Mouse (Mus musculus): ENCODE measurements around the gene Dsn1. TPM values are rescaled to one million over a fixed set of nuclear protein-coding genes. Genes with fewer than 3 reads are reported as not detected.

The Dsn1 gene
- polyA plus RNA-seq, 1 experiment from 2014 or later: 53.8 TPM

DNA sequence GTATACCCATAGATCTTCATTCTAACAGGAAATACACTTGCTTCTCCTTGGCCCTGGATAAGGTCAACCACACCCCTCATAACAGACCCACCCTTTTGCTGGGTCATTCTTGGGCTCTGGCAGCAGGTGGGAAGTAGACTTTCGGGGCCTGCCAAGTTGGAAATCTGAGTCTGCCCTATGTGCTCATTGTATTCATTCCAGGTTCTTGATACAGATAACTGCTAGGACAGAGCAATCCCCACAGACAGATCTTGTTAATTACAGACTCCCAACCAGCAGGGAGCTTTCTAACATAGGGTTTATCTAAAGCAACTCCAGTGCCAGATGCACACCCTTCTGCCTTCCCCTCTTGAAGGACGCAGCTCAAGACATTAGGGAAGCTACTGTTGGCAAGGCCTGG, 24.1 kb downstream of the Dsn1 start:
- 80% methylated on average over 2 of the region's 2 CpGs for WGBS
- H3K4me3 ChIP-seq: no peak overlapping the region

DNA sequence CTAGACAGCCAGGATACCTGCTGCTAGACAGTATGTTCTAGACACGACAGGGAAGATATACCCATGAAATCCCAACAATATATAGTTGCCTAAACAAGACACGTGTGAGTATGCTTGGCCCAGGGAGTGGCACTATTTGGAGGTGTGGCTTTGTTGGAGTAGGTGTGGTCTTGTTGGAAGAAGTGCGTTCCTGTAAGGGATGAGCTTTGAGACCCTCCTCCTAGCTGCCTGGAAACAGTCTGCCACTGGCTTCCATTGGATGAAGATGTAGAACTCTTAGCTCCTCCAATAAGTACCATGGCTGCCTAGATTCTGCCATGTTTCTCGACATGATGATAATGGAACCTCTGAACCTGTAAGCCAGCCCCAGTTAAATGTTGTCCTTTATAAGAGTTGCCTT, 25.7 kb downstream of the Dsn1 start:
- Histone ChIP-seq H3K4me3 (no peak overlapping the region), H3K27ac (replicated peaks) (no peak overlapping the region), H3K4me1 (no peaks in the 10 kb centered on the region), H3K9me3 (no peaks in the 10 kb centered on the region), H3K27me3 (replicated peaks; ENCODE audit: low read depth, poor library complexity, severe bottlenecking) (no peaks in the 10 kb centered on the region), H3K36me3 (replicated peaks) (no peaks in the 10 kb centered on the region)
- no peak for DNase-seq (ENCODE audit: low spot score)
- WGBS: 80% methylated on average over 4 of the region's 4 CpGs

More for the DNA sequence above, 24.1 kb downstream of the Dsn1 start:
- no peaks in the 10 kb centered on the region for H3K27me3 ChIP-seq (replicated peaks; ENCODE audit: low read depth, poor library complexity, severe bottlenecking)
- H3K36me3 ChIP-seq (replicated peaks): no peaks in the 10 kb centered on the region
- no peaks in the 10 kb centered on the region for H3K4me1 ChIP-seq
- H3K27ac ChIP-seq (replicated peaks): no peak overlapping the region
- no peak for DNase-seq (ENCODE audit: low spot score)
- H3K9me3 ChIP-seq: no peaks in the 10 kb centered on the region

DNA sequence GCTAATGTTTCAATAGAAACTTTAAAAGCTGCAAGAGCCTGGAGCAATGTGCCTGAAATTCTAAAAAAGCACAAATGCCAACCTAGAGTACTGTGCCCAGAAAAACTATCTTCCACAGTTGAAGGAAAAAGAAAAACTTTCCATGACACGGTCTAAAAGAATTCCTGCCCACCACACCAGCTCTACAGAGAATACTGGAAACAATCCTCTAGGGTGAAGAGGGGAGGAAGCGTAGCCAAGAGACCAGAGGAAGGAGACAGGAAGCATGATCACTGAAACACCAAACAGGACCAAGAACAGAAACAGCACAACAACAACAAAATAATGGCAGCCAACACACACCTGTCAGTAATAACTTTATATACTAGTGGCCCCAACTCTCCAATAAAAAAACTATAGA, 26.9 kb downstream of the Dsn1 start:
- Histone ChIP-seq H3K27me3 (replicated peaks; ENCODE audit: low read depth, poor library complexity, severe bottlenecking) (no peaks in the 10 kb centered on the region), H3K27ac (replicated peaks) (no peak overlapping the region), H3K4me1 (no peaks in the 10 kb centered on the region; the same call in 1 of the 2 replicates), H3K9me3 (no peaks in the 10 kb centered on the region), H3K36me3 (replicated peaks) (no peaks in the 10 kb centered on the region), H3K4me3 (no peak overlapping the region)
- no peak for DNase-seq (ENCODE audit: low spot score)
- 84% methylated on average over 2 of the region's 2 CpGs for WGBS

DNA sequence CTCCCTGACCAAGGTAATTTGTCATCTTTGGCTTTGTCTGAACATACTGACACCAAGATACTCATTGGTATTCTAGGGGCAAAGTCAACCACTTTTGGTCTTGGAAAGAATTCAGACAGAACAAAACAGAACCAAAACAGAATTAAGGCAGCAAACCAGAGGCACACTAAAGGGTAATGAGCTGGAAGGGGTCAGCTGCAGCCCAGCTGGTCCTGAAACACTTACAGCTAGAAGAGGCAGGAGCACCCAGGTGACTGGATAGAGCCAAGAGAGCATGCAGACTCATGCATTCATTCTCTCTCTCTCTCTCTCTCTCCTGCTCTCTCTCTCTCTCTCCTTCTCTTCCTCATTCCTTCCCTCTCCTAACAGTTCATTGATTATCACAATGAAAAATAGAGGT, 30.2 kb downstream of the Dsn1 start:
- no peak for DNase-seq (ENCODE audit: low spot score)

DNA sequence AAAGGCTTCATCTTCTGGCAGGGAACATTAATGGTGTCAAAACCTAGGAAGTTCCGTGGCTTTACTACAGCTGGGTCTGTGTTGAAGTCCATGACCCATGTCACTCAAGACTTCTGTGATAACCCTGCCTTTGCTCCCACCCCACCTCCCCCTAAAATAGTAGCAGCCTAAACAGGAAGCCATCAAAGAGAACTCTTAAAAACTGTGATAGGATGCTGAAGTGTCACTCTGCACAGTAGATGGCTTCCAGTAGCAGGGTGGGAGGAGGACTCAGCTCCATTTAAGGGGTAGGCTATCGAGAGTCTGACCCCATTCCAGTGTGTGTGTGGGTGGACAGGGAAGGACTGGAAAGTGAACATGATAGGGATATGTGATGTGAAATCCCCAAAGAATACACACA, 32.0 kb downstream of the Dsn1 start:
- Histone ChIP-seq H3K27me3 (replicated peaks; ENCODE audit: low read depth, poor library complexity, severe bottlenecking) (no peaks in the 10 kb centered on the region), H3K27ac (replicated peaks) (no peak overlapping the region), H3K36me3 (replicated peaks) (no peaks in the 10 kb centered on the region), H3K4me1 (peaks cover 3% of the 10 kb centered on the region; the same call in 1 of the 2 replicates), H3K9me3 (no peaks in the 10 kb centered on the region), H3K4me3 (no peak overlapping the region)
- WGBS: 71% methylated on average over 2 of the region's 2 CpGs
- DNase-seq (ENCODE audit: low spot score): no peak

More for the DNA sequence above, 30.2 kb downstream of the Dsn1 start:
- Histone ChIP-seq H3K36me3 (replicated peaks) (no peaks in the 10 kb centered on the region), H3K27ac (replicated peaks) (no peak overlapping the region), H3K27me3 (replicated peaks; ENCODE audit: low read depth, poor library complexity, severe bottlenecking) (no peaks in the 10 kb centered on the region), H3K9me3 (no peaks in the 10 kb centered on the region), H3K4me3 (no peak overlapping the region), H3K4me1 (peaks cover 3% of the 10 kb centered on the region; the same call in 1 of the 2 replicates)

DNA sequence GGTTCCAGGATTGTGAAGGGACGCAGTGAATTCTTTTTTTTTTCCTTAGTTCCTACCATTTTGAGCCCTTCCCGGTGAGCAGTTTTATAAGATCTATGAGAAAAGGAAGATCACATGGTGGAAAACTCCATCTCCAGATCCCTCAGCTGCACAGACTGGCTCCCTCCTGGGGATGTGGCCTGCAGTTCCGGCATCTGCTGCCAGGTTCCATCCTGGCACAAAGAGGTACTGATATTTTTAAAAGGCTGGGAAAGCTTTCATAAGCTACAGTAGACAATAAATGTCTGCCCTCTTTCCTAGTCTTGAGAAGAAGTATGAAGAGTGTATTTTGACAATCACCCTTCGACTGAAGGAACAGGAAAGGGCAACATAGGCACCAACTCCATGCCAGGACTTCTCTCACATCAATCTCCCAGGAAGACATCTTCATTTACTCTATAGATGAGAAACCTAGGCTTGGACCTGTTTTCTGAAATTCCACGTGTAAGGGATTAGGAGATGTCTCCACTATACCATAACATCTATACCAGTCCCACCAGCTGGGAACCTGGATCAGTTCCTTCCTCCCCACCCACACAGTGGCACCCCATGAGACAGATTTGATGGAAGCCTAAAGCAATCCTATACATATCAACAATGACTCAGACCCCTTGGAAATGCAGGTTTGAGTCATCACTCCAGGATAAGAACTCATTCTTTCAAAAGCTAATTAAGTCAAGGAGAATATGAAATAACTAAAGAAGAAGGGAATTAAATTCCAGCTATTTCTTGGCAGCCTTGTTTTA, 33.4 kb downstream of the Dsn1 start:
- Histone ChIP-seq H3K27ac (replicated peaks) (no peak overlapping the region), H3K9me3 (no peaks in the 10 kb centered on the region), H3K4me1 (peaks cover 3% of the 10 kb centered on the region; the same call in 1 of the 2 replicates), H3K4me3 (no peak overlapping the region), H3K27me3 (replicated peaks; ENCODE audit: low read depth, poor library complexity, severe bottlenecking) (no peaks in the 10 kb centered on the region), H3K36me3 (replicated peaks) (no peaks in the 10 kb centered on the region)
- 86% methylated on average over 5 of the region's 5 CpGs for WGBS
- no peak for DNase-seq (ENCODE audit: low spot score)

DNA sequence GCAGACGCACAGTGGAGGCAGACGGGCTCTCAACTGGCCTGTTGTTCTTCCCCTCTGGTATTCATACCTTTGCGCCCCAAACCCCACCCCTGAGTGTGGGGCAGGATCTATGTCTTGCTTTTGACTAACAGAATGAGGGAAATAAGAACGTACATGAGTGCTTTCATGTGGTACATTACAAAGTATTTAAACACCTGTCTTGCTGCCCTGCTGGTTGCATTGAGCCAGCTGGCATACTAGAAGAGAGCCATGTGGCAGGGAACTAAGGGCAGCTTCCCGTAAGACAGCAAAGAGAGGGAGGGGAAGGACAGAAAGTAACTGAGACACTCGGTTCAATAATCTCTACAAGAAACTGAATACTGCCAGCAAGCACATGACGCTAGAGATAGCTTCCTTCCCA, 36.7 kb downstream of the Dsn1 start:
- H3K9me3 ChIP-seq: no peaks in the 10 kb centered on the region
- H3K4me3 ChIP-seq: no peak overlapping the region
- DNase-seq (ENCODE audit: low spot score): no peak
- 78% methylated on average over 7 of the region's 7 CpGs for WGBS
- peaks cover 3% of the 10 kb centered on the region; the same call in 1 of the 2 replicates for H3K4me1 ChIP-seq
- H3K27ac ChIP-seq (replicated peaks): no peak overlapping the region
- H3K27me3 ChIP-seq (replicated peaks; ENCODE audit: low read depth, poor library complexity, severe bottlenecking): no peaks in the 10 kb centered on the region
- H3K36me3 ChIP-seq (replicated peaks): no peaks in the 10 kb centered on the region

DNA sequence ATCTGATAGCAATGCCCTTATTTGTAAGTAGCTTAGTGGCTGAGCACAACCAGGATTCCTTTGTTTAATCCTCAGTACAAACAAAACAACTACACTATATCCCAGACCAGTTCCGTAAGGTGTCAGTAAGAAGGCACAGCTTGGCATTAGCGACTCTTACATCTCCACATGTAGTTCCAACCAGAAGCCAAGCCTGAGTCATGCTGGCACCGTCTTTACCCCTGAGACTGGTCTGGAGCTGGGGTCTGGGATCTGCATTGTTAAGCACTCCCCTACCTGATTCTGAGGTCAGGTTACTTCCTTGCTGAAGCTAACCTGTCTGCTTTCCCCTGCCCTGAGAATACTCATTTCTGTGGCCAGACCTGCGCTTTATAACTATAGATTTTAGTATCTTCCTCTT, 38.5 kb downstream of the Dsn1 start:
- H3K4me1 ChIP-seq: peaks cover 5% of the 10 kb centered on the region; the same call in 1 of the 2 replicates
- H3K27ac ChIP-seq (replicated peaks): no peak overlapping the region
- H3K4me3 ChIP-seq: no peak overlapping the region
- no peaks in the 10 kb centered on the region for H3K9me3 ChIP-seq
- H3K27me3 ChIP-seq (replicated peaks; ENCODE audit: low read depth, poor library complexity, severe bottlenecking): no peaks in the 10 kb centered on the region
- H3K36me3 ChIP-seq (replicated peaks): no peaks in the 10 kb centered on the region
- no peak for DNase-seq (ENCODE audit: low spot score)
- 78% methylated on average over 4 of the region's 4 CpGs for WGBS

DNA sequence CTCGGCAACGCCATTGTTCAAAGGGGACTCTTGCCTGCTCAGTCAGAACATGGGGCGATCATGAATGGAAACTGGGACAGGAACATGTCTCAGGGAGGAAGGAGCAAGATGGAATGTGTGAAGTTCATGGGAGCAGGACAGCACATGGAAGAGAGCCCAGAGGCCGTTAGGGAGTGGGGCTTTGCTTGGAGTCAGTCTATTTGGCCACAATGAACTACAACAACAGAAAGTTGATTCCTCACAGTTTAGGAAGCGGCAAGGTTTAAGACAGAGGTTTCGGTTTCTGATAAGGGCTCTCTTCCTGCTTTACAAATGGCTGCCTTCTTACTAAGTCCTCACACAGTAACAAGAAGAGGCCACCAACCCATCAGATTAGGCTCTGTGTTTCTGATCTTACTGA, 39.6 kb downstream of the Dsn1 start:
- H3K4me3 ChIP-seq: no peak overlapping the region
- H3K9me3 ChIP-seq: no peaks in the 10 kb centered on the region
- H3K4me1 ChIP-seq: peaks cover 5% of the 10 kb centered on the region; the same call in 1 of the 2 replicates
- H3K27me3 ChIP-seq (replicated peaks; ENCODE audit: low read depth, poor library complexity, severe bottlenecking): no peaks in the 10 kb centered on the region
- no peak overlapping the region for H3K27ac ChIP-seq (replicated peaks)
- no peaks in the 10 kb centered on the region for H3K36me3 ChIP-seq (replicated peaks)
- WGBS: 87% methylated on average over 6 of the region's 6 CpGs
- DNase-seq (ENCODE audit: low spot score): no peak

DNA sequence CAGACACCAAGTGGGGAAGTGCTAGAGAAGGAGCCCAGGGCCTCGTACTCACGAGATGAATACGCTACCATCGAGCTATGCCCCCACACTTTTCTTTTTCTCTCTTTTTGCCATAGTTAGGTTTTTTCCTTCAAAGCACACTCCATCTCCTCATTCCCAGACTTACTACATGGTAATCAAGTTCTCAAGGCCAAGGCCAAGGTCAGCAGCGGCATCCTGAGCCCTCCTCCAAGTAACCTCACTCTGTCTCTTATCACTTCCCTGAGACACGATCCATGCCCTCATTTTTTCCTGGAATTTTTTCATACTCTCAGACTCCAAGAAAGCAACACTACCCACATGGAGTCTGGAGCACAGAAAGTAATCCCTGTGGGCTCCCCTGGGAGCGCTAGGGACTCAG, 43.1 kb downstream of the Dsn1 start:
- 91% methylated on average over 7 of the region's 7 CpGs for WGBS
- Histone ChIP-seq H3K9me3 (no peaks in the 10 kb centered on the region), H3K4me1 (0 out of 2 replicates have a peak, but pooled peaks cover 5% of the 10 kb centered on the region), H3K27me3 (replicated peaks; ENCODE audit: low read depth, poor library complexity, severe bottlenecking) (no peaks in the 10 kb centered on the region), H3K36me3 (replicated peaks) (no peaks in the 10 kb centered on the region), H3K27ac (replicated peaks) (no peak overlapping the region), H3K4me3 (no peak overlapping the region)
- DNase-seq (ENCODE audit: low spot score): no peak

DNA sequence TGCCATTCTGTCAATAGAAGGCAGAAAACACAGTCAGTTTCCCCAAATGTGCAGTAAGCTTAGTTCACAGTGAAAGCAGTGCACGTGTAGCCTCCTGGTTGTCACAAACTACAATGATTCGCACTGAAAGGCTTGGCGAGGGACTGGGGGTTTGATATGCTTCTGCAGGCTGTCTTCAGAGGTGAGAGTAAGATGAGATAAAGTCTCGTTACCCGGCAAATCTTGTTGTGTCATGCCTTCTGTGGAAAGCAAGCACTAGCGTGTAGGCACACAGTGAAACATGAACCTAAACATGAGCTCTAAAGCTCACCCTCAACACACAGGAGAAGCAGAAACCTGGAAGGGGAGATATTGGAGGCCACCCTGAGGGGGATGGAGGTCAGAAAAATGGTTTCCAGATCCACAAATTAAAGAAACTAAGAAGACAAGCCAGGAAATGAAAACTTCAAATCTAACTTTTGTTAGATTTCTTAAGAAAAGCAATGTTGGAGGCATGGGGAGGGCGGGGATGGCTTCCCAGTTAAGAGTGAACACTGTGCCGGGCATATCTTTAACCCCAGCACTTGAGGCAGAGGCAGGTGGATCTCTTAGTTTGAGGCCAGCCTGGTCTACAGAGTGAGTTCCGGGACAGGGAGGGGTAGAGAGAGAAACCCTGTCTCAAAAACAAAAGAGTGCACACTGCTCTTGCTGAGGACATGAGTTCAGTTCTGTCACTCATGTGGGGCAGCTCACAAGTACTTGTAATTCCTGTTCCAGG, 48.3 kb downstream of the Dsn1 start:
- DNase-seq (ENCODE audit: low spot score): no peak
- H3K4me3 ChIP-seq: no peak overlapping the region
- H3K27me3 ChIP-seq (replicated peaks; ENCODE audit: low read depth, poor library complexity, severe bottlenecking): no peaks in the 10 kb centered on the region
- no peaks in the 10 kb centered on the region for H3K9me3 ChIP-seq
- 0 out of 2 replicates have a peak, but pooled peaks cover 6% of the 10 kb centered on the region for H3K36me3 ChIP-seq (replicated peaks)
- 87% methylated on average over 9 of the region's 9 CpGs for WGBS
- H3K27ac ChIP-seq (replicated peaks): no peak overlapping the region
- H3K4me1 ChIP-seq: no peaks in the 10 kb centered on the region

DNA sequence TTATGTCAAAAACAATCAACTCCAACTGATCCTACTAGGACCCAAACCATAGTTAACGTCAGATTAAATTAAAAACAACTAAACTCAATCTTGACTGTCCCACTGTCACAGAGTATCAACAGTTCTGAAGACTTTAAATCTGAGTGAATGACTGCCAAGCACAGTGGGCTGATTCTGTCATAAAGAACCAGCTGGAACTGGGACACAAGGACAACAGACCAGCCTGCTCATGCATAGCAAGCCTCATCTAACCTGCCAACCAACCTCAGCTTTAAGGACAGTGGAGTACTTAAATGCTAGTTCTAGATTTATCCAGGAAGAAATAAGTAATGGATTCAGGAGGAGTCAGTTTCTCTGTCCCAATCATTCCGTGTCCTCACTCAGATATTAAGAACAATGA, 49.9 kb downstream of the Dsn1 start:
- Histone ChIP-seq H3K27ac (replicated peaks) (no peak overlapping the region), H3K9me3 (no peaks in the 10 kb centered on the region), H3K27me3 (replicated peaks; ENCODE audit: low read depth, poor library complexity, severe bottlenecking) (no peaks in the 10 kb centered on the region), H3K4me3 (no peak overlapping the region), H3K4me1 (no peaks in the 10 kb centered on the region), H3K36me3 (replicated peaks) (0 out of 2 replicates have a peak, but pooled peaks cover 6% of the 10 kb centered on the region)
- WGBS: 83% methylated on average over 2 of the region's 2 CpGs
- no peak for DNase-seq (ENCODE audit: low spot score)

DNA sequence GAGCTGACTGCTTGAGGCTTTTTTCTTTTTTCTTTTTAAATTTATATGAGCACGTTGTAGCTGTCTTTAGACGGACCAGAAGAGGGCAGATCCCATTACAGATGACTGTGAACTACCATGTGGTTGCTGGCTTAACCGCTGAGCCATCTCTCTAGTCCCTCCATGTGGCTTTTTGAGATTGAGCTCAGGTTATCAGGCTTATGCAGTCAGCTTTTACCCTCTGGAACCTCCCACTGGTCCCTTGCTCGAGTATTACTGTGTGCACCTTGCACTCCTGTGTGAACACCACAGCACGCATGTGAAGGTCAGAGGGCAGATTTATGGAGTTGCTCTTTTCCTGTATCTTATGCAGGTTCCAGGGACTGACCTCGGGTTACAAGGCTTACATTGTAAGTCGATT, 50.6 kb downstream of the Dsn1 start:
- no peak overlapping the region for H3K4me3 ChIP-seq
- H3K4me1 ChIP-seq: no peaks in the 10 kb centered on the region
- no peaks in the 10 kb centered on the region for H3K9me3 ChIP-seq
- 0 out of 2 replicates have a peak, but pooled peaks cover 6% of the 10 kb centered on the region for H3K36me3 ChIP-seq (replicated peaks)
- no peak overlapping the region for H3K27ac ChIP-seq (replicated peaks)
- 78% methylated on average over 7 of the region's 7 CpGs for WGBS
- DNase-seq (ENCODE audit: low spot score): no peak
- H3K27me3 ChIP-seq (replicated peaks; ENCODE audit: low read depth, poor library complexity, severe bottlenecking): no peaks in the 10 kb centered on the region
